Mouse (Mus musculus): ENCODE data around the gene Olfr117. TPM values are rescaled to one million over a fixed set of nuclear protein-coding genes. Genes with fewer than 3 reads are reported as not detected.
"Not testable (repeated sequence)": the region's sequence is repeated elsewhere in the genome, so short reads cannot be mapped to it uniquely, and the experiment has no call there.

Gene Olfr117
- not detected in 2 replicates for polyA plus RNA-seq (2015; fragmentation: Nextera tagmentation; extraction: Ambion mirVana)

DNA sequence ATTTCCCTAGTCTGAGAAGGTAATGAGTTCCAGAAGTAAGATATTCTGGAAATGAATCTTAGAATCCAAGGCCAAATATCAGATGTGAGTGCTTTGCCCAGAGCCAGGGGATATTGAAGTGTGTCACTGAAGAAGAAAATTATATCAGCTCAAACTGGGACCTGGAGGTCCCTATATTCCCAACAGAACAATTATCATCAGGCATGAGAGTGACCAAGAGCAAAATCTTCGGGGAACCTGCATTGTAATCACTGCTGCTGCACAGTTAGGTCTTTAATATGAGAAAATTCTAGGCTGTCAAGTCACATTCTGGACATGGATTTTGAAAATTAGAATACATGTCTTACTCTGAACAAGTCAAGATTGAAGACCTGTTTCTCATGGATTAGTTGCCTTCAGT lies at the start of gene Olfr117:
Olfr117 (minus strand) TSS at position 101 of the 400 bp plus-strand sequence.
- Histone ChIP-seq H3K4me3 (replicated peaks) (no peak within 1 kb of the TSS), H3K4me1 (no peaks in the 10 kb centered on the region), H3K4me2 (no peak within 1 kb of the TSS), H3K27me3 (replicated peaks) (no peaks in the 10 kb centered on the region), H3K36me3 (no peaks in the 10 kb centered on the region), H3K9me3 (replicated peaks) (no peaks in the 10 kb centered on the region), H3K9ac (replicated peaks) (no peak within 1 kb of the TSS), H3K27ac (replicated peaks) (no peak within 1 kb of the TSS)
- WGBS: 62% methylated on average over 1 of the region's 1 CpGs
- ATAC-seq (ENCODE audit: low FRiP score): no peak

DNA sequence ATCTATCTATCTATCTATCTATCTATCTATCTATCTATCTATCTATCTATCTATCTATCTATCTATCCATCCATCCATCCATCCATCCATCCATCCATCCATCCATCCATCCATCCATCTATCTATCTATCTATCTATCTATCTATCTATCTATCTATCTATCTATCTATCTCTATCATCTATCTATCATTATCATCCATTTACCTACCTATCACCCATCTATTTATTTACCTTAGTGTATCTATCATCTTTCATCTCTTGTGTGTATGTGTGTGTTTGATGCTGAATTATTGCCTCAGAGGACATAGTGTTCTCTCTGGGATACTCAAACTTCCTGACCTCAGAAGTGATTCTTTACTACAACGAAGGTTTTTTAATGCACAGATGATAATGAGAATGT lies 32.7 kb upstream of the Olfr117 start, which contains the start of gene Olfr119:
Olfr119 (plus strand) TSS at position 301 of the 400 bp plus-strand sequence.
- H3K9me3 ChIP-seq (replicated peaks); H3K27me3 ChIP-seq (replicated peaks); ATAC-seq (ENCODE audit: low FRiP score); H3K36me3 ChIP-seq; H3K4me2 ChIP-seq; H3K27ac ChIP-seq (replicated peaks); H3K9ac ChIP-seq (replicated peaks); H3K4me3 ChIP-seq (replicated peaks); H3K4me1 ChIP-seq: not testable (repeated sequence)
- WGBS: 73% methylated on average over 1 of the region's 1 CpGs

DNA sequence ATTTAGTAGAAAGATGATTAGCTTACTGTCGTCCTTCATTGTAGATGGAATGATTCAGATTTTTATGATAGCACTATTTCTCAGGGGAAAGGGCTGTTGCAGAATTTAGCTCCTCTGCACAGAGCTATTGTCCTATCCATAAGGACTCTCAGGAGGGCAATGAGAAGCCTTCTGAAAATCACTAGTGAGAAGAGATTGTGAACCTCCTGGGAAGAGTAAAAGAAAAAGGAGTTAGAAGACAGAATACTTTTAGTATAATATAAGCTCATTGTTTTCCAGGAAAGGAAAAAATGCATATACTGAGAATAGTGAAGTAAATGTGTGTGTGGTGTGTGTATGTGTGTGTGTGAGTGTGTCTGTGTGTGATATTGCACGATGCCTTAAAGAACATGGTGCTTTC lies 3.1 kb upstream of the Olfr117 start, which contains the start of gene Olfr118:
Olfr118 (plus strand) TSS at position 301 of the 400 bp plus-strand sequence.
- Histone ChIP-seq H3K27ac (replicated peaks) (no peak within 1 kb of the TSS), H3K27me3 (replicated peaks) (no peaks in the 10 kb centered on the region)

DNA sequence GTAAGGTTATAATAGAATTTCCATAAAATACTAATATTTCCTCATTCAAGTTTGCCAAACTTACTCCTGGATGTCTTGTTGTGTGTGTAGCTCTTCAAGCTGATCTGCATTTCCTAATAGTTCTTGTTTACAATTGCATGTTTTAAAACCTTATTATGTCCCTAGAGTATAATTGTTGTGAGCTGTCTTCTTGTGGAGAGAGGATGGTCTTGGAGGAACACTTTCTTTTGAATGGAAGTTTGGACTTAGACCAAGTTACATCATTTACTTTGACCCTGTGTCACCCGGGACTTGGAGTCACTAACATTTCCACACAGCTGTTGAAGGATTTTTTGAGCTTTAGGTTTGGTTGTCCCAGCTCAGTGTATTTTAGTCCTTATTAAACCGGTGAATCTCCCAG lies 36.6 kb downstream of the Olfr117 start, which contains the start of the genes Olfr115 and Olfr116:
Olfr115 (minus strand) TSS at position 101 of the 400 bp plus-strand sequence.
Olfr116 (minus strand) TSS at position 191 of the 400 bp plus-strand sequence.
- H3K9ac ChIP-seq (replicated peaks): no peak within 1 kb of the TSS
- no peaks in the 10 kb centered on the region for H3K9me3 ChIP-seq (replicated peaks)
- no peak within 1 kb of the TSS for H3K27ac ChIP-seq (replicated peaks)
- H3K4me2 ChIP-seq: no peak within 1 kb of the TSS
- no peak for ATAC-seq (ENCODE audit: low FRiP score)
- H3K27me3 ChIP-seq (replicated peaks): no peaks in the 10 kb centered on the region
- H3K4me3 ChIP-seq (replicated peaks): no peak within 1 kb of the TSS
- 81% methylated on average over 2 of the region's 2 CpGs for WGBS
- H3K36me3 ChIP-seq: no peaks in the 10 kb centered on the region
- H3K4me1 ChIP-seq: no peaks in the 10 kb centered on the region

More for the DNA sequence above, 3.1 kb upstream of the Olfr117 start, which contains the start of gene Olfr118:
- ATAC-seq (ENCODE audit: low FRiP score): no peak
- H3K4me1 ChIP-seq: no peaks in the 10 kb centered on the region
- H3K4me3 ChIP-seq (replicated peaks): no peak within 1 kb of the TSS
- H3K36me3 ChIP-seq: no peaks in the 10 kb centered on the region
- H3K9ac ChIP-seq (replicated peaks): no peak within 1 kb of the TSS
- WGBS: 75% methylated on average over 2 of the region's 2 CpGs
- no peaks in the 10 kb centered on the region for H3K9me3 ChIP-seq (replicated peaks)
- H3K4me2 ChIP-seq: no peak within 1 kb of the TSS

Other genes with a start within 250 kb of the Olfr117 start
- not detected in 2 replicates for gene Olfr108, start 218.3 kb downstream of the Olfr117 start, polyA plus RNA-seq (2015; fragmentation: Nextera tagmentation; extraction: Ambion mirVana)
- gene Olfr109, start 204.9 kb downstream of the Olfr117 start, polyA plus RNA-seq (2015; fragmentation: Nextera tagmentation; extraction: Ambion mirVana): not detected in 2 replicates
- gene H2-M2, start 180.2 kb downstream of the Olfr117 start, polyA plus RNA-seq (2015; fragmentation: Nextera tagmentation; extraction: Ambion mirVana): 0.73 TPM in 1 of 2 replicates, not detected in the other
- not detected in 2 replicates for gene Olfr110, start 171.3 kb downstream of the Olfr117 start, polyA plus RNA-seq (2015; fragmentation: Nextera tagmentation; extraction: Ambion mirVana)
- not detected in 2 replicates for gene Olfr111, start 155.8 kb downstream of the Olfr117 start, polyA plus RNA-seq (2015; fragmentation: Nextera tagmentation; extraction: Ambion mirVana)
- gene Olfr112, start 94.3 kb downstream of the Olfr117 start, polyA plus RNA-seq (2015; fragmentation: Nextera tagmentation; extraction: Ambion mirVana): not detected in 2 replicates
- not detected in 2 replicates for gene Olfr113, start 86.1 kb downstream of the Olfr117 start, polyA plus RNA-seq (2015; fragmentation: Nextera tagmentation; extraction: Ambion mirVana)
- not detected in 2 replicates for gene Olfr114, start 71.0 kb downstream of the Olfr117 start, polyA plus RNA-seq (2015; fragmentation: Nextera tagmentation; extraction: Ambion mirVana)
- gene Olfr115, start 36.7 kb downstream of the Olfr117 start, polyA plus RNA-seq (2015; fragmentation: Nextera tagmentation; extraction: Ambion mirVana): not detected in 2 replicates
- not detected in 2 replicates for gene Olfr116, start 36.6 kb downstream of the Olfr117 start, polyA plus RNA-seq (2015; fragmentation: Nextera tagmentation; extraction: Ambion mirVana)
- gene Olfr118, start 3.2 kb upstream of the Olfr117 start, polyA plus RNA-seq (2015; fragmentation: Nextera tagmentation; extraction: Ambion mirVana): not detected in 2 replicates
- not detected in 2 replicates for gene Olfr119, start 32.8 kb upstream of the Olfr117 start, polyA plus RNA-seq (2015; fragmentation: Nextera tagmentation; extraction: Ambion mirVana)
- not detected in 2 replicates for gene Olfr120, start 58.0 kb upstream of the Olfr117 start, polyA plus RNA-seq (2015; fragmentation: Nextera tagmentation; extraction: Ambion mirVana)
- gene Olfr121, start 85.1 kb upstream of the Olfr117 start, polyA plus RNA-seq (2015; fragmentation: Nextera tagmentation; extraction: Ambion mirVana): not detected in 2 replicates
- gene Olfr122, start 104.8 kb upstream of the Olfr117 start, polyA plus RNA-seq (2015; fragmentation: Nextera tagmentation; extraction: Ambion mirVana): not detected in 2 replicates
- not detected in 2 replicates for gene Olfr123, start 129.7 kb upstream of the Olfr117 start, polyA plus RNA-seq (2015; fragmentation: Nextera tagmentation; extraction: Ambion mirVana)
- not detected in 2 replicates for gene Olfr124, start 136.1 kb upstream of the Olfr117 start, polyA plus RNA-seq (2015; fragmentation: Nextera tagmentation; extraction: Ambion mirVana)
- gene Olfr125, start 169.2 kb upstream of the Olfr117 start, polyA plus RNA-seq (2015; fragmentation: Nextera tagmentation; extraction: Ambion mirVana): not detected in 2 replicates
- not detected in 2 replicates for gene Olfr126, start 183.7 kb upstream of the Olfr117 start, polyA plus RNA-seq (2015; fragmentation: Nextera tagmentation; extraction: Ambion mirVana)
- not detected in 2 replicates for gene Olfr127, start 236.7 kb upstream of the Olfr117 start, polyA plus RNA-seq (2015; fragmentation: Nextera tagmentation; extraction: Ambion mirVana)

All from neural tube, embryonic 15.5 days (tissue).